Mouse (Mus musculus) adrenal gland, adult (tissue): ENCODE measurements around the gene Sdc1.
A peak's percentile ranks its signal among the peaks of the same experiment; 100 is the strongest.

ENCODE experiments used
- DNase-seq, 2 experiments: peaks; one replicate each; pipeline ENCODE4 v3.0.0; 2022 to 2023; ENCODE audit warnings: low spot score in 1 of 2; ENCODE audit not compliant: inconsistent age in 2 of 2

Gene Sdc1

GRCm38 (mm10) chr12:8770946-8771843 is at the start of gene Sdc1:
Sdc1 (plus strand) TSS chr12:8771323.
- peak; percentile 70 to 93 for DNase-seq

GRCm38 (mm10) chr12:8726890-8727289 is 44.2 kb upstream of the Sdc1 start:
- DNase-seq = no peak

- DNase-seq = peak; percentile 11 to 49
Observed at GRCm38 (mm10) chr12:8728739-8729138, 42.4 kb upstream of the Sdc1 start.

- no peak for DNase-seq
Observed at GRCm38 (mm10) chr12:8753654-8754053, 17.5 kb upstream of the Sdc1 start.

GRCm38 (mm10) chr12:8754116-8754515 is 17.0 kb upstream of the Sdc1 start:
- no peak for DNase-seq

GRCm38 (mm10) chr12:8758029-8758428 is 13.1 kb upstream of the Sdc1 start:
- DNase-seq = no peak

GRCm38 (mm10) chr12:8759115-8759514 is 12.0 kb upstream of the Sdc1 start:
- DNase-seq = no peak

- no peak for DNase-seq
Observed at GRCm38 (mm10) chr12:8759779-8760178, 11.3 kb upstream of the Sdc1 start.

GRCm38 (mm10) chr12:8760561-8760960 is 10.6 kb upstream of the Sdc1 start:
- no peak for DNase-seq

- no peak for DNase-seq
Observed at GRCm38 (mm10) chr12:8761058-8761457, 10.1 kb upstream of the Sdc1 start.

- DNase-seq = no peak
Observed at GRCm38 (mm10) chr12:8762667-8763066, 8.5 kb upstream of the Sdc1 start.

GRCm38 (mm10) chr12:8764221-8764930 is 6.7 kb upstream of the Sdc1 start:
- DNase-seq = no peak

GRCm38 (mm10) chr12:8771844-8772380 is 789 bp downstream of the Sdc1 start:
- peak in 1 of 2 experiments; percentile 31 for DNase-seq

- DNase-seq = peak; percentile 35 to 80
Observed at GRCm38 (mm10) chr12:8772451-8773143, 1.5 kb downstream of the Sdc1 start.

GRCm38 (mm10) chr12:8773336-8773735 is 2.2 kb downstream of the Sdc1 start:
- DNase-seq = no peak

- DNase-seq = no peak
Observed at GRCm38 (mm10) chr12:8774183-8774582, 3.1 kb downstream of the Sdc1 start.

- DNase-seq = no peak
Observed at GRCm38 (mm10) chr12:8776206-8776605, 5.1 kb downstream of the Sdc1 start.

- no peak for DNase-seq
Observed at GRCm38 (mm10) chr12:8776741-8777140, 5.6 kb downstream of the Sdc1 start.

GRCm38 (mm10) chr12:8778106-8778505 is 7.0 kb downstream of the Sdc1 start:
- DNase-seq = no peak

GRCm38 (mm10) chr12:8779851-8780250 is 8.7 kb downstream of the Sdc1 start:
- no peak for DNase-seq

GRCm38 (mm10) chr12:8781121-8781520 is 10.0 kb downstream of the Sdc1 start:
- DNase-seq = no peak
